Mouse (Mus musculus): Measurements from ENCODE around the gene Slc25a38.

GRCm38 (mm10) chr9:120083158-120083894 lies 26.8 kb upstream of the Slc25a38 start:
- no peak for TF ChIP-seq POLR2AphosphoS5 (IDR thresholded peaks at IDR 0.05; ENCODE audit: insufficient replicate concordance, low read depth, low read length)
- TF ChIP-seq CTCF (IDR thresholded peaks at IDR 0.05; ENCODE audit: low read depth, low read length): no peak
- no peak for TF ChIP-seq GATA1 (IDR thresholded peaks at IDR 0.05; ENCODE audit: borderline replicate concordance, low read length)

Data from G1E (cell line).